Mouse (Mus musculus) regulatory T cell (primary cell): Measurements from ENCODE around the gene Olfr1320.
"Not testable (repeated sequence)": the region's sequence is repeated elsewhere in the genome, so short reads cannot be mapped to it uniquely, and the experiment has no call there.

Experiments used
- in situ Hi-C: fragments of 300-600 bp; cut with MboI, MseI; formaldehyde crosslinking; loops from one replicate; pipeline ENCODE4 v1.15.1; 2025; ENCODE audit warnings: high pct_unique_total_duplicates

Olfr1320 gene

DNA sequence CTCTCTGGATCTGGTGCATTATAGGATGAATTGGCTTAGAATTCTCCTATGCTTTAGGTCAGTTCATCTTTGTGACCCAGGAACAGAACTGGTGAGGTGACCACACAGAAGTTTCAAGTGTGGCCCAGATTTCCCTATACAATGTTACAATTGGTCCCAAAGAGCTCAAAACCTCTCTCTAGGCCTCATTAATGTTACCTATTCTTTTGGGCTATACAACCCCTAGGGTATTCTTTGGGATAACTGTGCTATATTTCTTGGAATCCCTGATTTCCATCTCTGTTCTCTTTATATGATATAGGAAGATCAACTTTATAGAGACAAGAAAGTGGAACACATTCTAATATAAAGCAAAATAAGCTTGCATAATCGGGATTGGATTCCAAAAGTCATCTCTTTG, at the start of gene Olfr1320:
Gene Olfr1320, plus strand, starts transcription at position 301 of the 400 bp plus-strand sequence.
- in situ Hi-C loops: no loop called here

- in situ Hi-C loops: no loop called here
Observed at GRCm38 (mm10) chrX:49627566-49627965, 44.6 kb upstream of the Olfr1320 start.

- in situ Hi-C loops: no loop called here
Observed at GRCm38 (mm10) chrX:49631195-49631594, 40.9 kb upstream of the Olfr1320 start.

DNA sequence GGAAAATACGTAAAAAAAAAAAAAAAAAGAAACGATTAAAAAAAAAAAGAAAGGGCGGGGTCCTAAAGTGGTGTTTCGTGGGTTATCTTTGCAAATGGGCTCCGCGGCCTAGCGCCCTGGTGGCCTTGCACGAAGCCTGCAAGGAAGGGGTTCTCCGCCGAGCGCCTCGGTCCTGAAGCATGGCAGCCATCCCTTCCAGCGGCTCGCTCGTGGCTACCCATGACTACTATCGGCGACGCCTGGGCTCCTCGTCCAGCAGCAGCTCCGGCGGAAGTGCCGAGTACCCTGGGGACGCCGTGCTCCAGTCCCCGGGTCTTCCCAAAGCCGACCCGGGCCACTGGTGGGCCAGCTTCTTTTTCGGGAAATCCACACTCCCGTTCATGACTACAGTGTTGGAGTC, 11.4 kb upstream of the Olfr1320 start:
- in situ Hi-C loops: not testable (repeated sequence)
